Mouse (Mus musculus): ENCODE results near the gene Traf3ip3.

DNA sequence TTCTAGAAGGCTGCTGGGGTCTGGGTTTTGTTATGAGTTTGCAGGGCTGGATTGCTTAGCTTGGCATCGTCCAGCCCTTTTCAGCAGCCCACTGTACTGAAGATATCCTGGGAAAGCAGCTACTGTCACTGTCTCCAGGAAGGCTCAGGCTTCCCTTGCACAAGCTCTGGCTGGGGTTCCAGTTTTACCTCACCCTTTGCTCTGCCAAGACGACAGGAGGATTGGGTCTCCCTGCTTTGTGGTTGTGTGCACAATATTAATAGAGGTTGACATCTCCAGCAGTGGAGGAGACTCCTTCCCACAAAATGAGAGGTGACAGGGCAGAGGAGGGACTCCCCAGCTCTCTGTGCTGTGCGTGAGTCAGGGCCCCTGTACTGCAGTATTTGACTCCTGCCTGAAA is 52.3 kb downstream of the Traf3ip3 start:
- no peak for TF ChIP-seq CTCF (IDR thresholded peaks at IDR 0.05; ENCODE audit: borderline replicate concordance, insufficient read depth, low read depth, low read length)
- TF ChIP-seq POLR2A (IDR thresholded peaks at IDR 0.05; ENCODE audit: borderline replicate concordance, insufficient read depth, low read length) = no peak
